Mouse (Mus musculus) kidney, adult 9 months (tissue): ENCODE measurements around the gene Olfr1229.

Experiments
- DNase-seq: peaks from one replicate; pipeline ENCODE4 v3.0.0; 2022

Gene Olfr1229

GRCm38 (mm10) chr2:89287914-89288313 lies at the start of gene Olfr1229:
Olfr1229 (minus strand) TSS chr2:89288014.
- no peak for DNase-seq

- DNase-seq: no peak
Observed at GRCm38 (mm10) chr2:89329575-89329974, 41.8 kb upstream of the Olfr1229 start, which contains the start of gene Olfr1232. Olfr1232 (minus strand) TSS chr2:89329675.

GRCm38 (mm10) chr2:89306974-89307373 lies 19.2 kb upstream of the Olfr1229 start, which contains the start of gene Olfr1231:
Olfr1231 (minus strand) TSS chr2:89307074.
- no peak for DNase-seq

GRCm38 (mm10) chr2:89297168-89297567 lies 9.4 kb upstream of the Olfr1229 start, which contains the start of gene Olfr1230:
Olfr1230 (minus strand) TSS chr2:89297268.
- no peak for DNase-seq

GRCm38 (mm10) chr2:89253962-89254361 lies 33.9 kb downstream of the Olfr1229 start, which contains the start of gene Olfr1228:
Olfr1228 (minus strand) TSS chr2:89254062.
- no peak for DNase-seq
